Mouse (Mus musculus) B cell, adult (primary cell): ENCODE data around the gene Rap1gds1. TPM values are rescaled to one million over a fixed set of nuclear protein-coding genes. Genes with fewer than 3 reads are reported as not detected.

Source experiments
- total RNA-seq: library from RNA; stranded (reverse); gene quantifications from 4 replicates; pipeline ENCODE4 v1.2.4, GENCODE M21; 2023; ENCODE audit not compliant: inconsistent age

Gene Rap1gds1
- total RNA-seq: 62.1 to 74.6 TPM (median 70.5 TPM) in 4 replicates

GRCm38 (mm10) chr3:139074484-139075211, at the start of gene Rap1gds1:
Gene Rap1gds1, minus strand, starts transcription at chr3:139075201.

Other genes starting within 250 kb of the Rap1gds1 start
- 0.26 to 0.48 TPM (median 0.37 TPM) in 4 replicates for gene Stpg2, start 130.5 kb upstream of the Rap1gds1 start, total RNA-seq